Mouse (Mus musculus) hindbrain, postnatal 0 days (tissue): ENCODE measurements at regions not wholly inside any gene's neighbourhood (a gene's known extent, or its start where the extent isn't known, plus 50 kb on each side); places are given as distances from the start of the nearest gene placed in this dataset.

ENCODE experiments used
- ATAC-seq: fragments of 200-750 bp; cut with Nextera tagmentation; 2 replicates; pipeline ENCODE4 v1.8.0; 2017; ENCODE audit warnings: mild to moderate bottlenecking, moderate TSS enrichment, moderate library complexity
- DNase-seq: peaks from one replicate; pipeline ENCODE4 v3.0.0-alpha.2; 2015; ENCODE audit warnings: low spot score
- H3K27ac ChIP-seq: fragments of 300-500 bp; sonication (generic); 2 replicates; pipeline ENCODE4 v1.5.1; 2014; ENCODE audit warnings: mild to moderate bottlenecking
- H3K27me3 ChIP-seq: fragments of 300-500 bp; sonication (generic); 2 replicates; pipeline ENCODE4 v1.6.1; 2014; ENCODE audit warnings: low read length, mixed read lengths; ENCODE audit not compliant: insufficient read depth
- H3K36me3 ChIP-seq: fragments of 300-500 bp; sonication (generic); 2 replicates; pipeline ENCODE4 v1.6.1; 2014; ENCODE audit warnings: low read length, mixed read lengths; ENCODE audit not compliant: insufficient read depth
- H3K4me1 ChIP-seq: fragments of 300-500 bp; sonication (generic); 2 replicates; pipeline ENCODE4 v1.6.1; 2014; ENCODE audit warnings: antibody characterized with exemption, low read length, mixed read lengths; ENCODE audit not compliant: insufficient read depth
- H3K4me2 ChIP-seq: fragments of 300-500 bp; sonication (generic); 2 replicates; pipeline ENCODE4 v1.6.1; 2014; ENCODE audit warnings: low read depth, mild to moderate bottlenecking, low read length, moderate library complexity, mixed read lengths
- H3K4me3 ChIP-seq: fragments of 300-500 bp; sonication (generic); 2 replicates; pipeline ENCODE4 v1.5.1; 2014; ENCODE audit warnings: low read length
- H3K9ac ChIP-seq: fragments of 300-500 bp; sonication (generic); replicated peaks from 2 replicates; pipeline ENCODE4 v1.6.1; 2014; ENCODE audit warnings: mild to moderate bottlenecking, low read length, moderate library complexity, mixed read lengths
- H3K9me3 ChIP-seq: fragments of 300-500 bp; sonication (generic); 2 replicates; pipeline ENCODE4 v1.6.1; 2016; ENCODE audit warnings: low read length, mixed read lengths
- CTCF ChIP-seq: IDR thresholded peaks from 2 replicates; pipeline ENCODE4 v1.5.1; 2016; ENCODE audit warnings: antibody characterized with exemption, control low read depth, low read depth
- WGBS: fragments of 180-500 bp; shearing (Covaris S2); extraction: QIAGEN DNeasy Blood & Tissue Kit; methylation state at CpG from one replicate; pipeline ENCODE4 v1.1.7; 2014; 5-methylcytosine and 5-hydroxymethylcytosine counted together

DNA sequence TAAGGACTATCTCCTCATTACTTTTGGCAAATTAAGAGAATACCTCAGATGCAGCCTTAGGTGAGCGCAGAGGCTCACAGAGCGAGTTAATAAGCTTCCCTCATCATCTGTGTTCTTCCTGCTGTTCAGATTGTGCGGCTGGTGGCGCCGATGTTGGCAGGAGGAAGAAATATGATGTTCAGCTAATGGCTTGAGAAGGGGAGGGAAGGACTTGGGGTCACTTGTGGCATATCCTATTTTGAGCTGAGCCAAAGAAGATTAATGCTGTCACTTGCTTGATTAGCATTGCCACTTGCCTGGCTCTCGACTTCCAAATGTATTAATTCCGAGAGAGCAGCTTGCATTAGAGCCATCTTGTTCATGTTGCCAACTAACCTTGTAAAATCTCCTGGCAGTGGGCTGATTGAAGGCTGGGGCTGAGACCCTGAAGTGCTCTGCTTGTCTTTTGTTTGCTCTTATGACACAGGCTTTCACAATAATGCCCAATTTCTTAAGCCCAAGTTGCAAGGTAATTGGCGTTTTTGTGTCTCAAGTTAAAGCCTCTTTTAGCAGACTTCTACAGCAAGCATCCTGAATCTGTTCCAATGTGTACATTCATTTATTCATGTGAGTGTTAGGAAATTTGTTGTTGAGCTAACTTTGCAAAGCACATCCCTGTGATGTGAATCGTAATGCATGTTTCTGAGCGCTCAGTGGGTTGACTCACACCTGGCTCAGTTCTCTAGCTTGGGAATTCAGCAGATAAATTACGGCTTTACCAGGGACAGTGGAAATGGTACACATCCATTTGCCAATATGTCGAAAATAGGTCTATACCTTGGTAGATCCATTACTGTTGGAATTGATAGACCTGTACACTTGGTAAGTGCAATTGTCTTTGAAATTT lies 167.6 kb downstream of the Fam173b start:
- ATAC-seq = peak; percentile 81
- no peaks in the 10 kb centered on the region for H3K27me3 ChIP-seq
- H3K4me1 ChIP-seq = 0 out of 2 replicates have a peak, but pooled peaks cover 6% of the 10 kb centered on the region
- H3K4me2 ChIP-seq = no peak overlapping the region
- no peaks in the 10 kb centered on the region for H3K36me3 ChIP-seq
- no peak overlapping the region for H3K4me3 ChIP-seq
- no peak overlapping the region for H3K27ac ChIP-seq
- peak; percentile 81 for DNase-seq
- TF ChIP-seq CTCF = no peak
- no peak overlapping the region for H3K9ac ChIP-seq
- 49% methylated on average over 12 of the region's 12 CpGs for WGBS
- no peaks in the 10 kb centered on the region for H3K9me3 ChIP-seq

GRCm38 (mm10) chr15:31783081-31783480 lies 181.4 kb downstream of the Fam173b start:
- Histone ChIP-seq H3K4me3 (no peak overlapping the region), H3K4me2 (no peak overlapping the region), H3K27me3 (no peaks in the 10 kb centered on the region), H3K27ac (no peak overlapping the region), H3K9me3 (0 out of 2 replicates have a peak, but pooled peaks cover 2% of the 10 kb centered on the region), H3K4me1 (no peaks in the 10 kb centered on the region), H3K9ac (no peak overlapping the region), H3K36me3 (no peaks in the 10 kb centered on the region)
- 97% methylated on average over 2 of the region's 2 CpGs for WGBS
- no peak for DNase-seq
- no peak for ATAC-seq
- TF ChIP-seq CTCF = no peak

- 0 out of 2 replicates have a peak, but pooled peaks cover 2% of the 10 kb centered on the region for H3K9me3 ChIP-seq
- WGBS = 81% methylated on average over 3 of the region's 3 CpGs
Observed at GRCm38 (mm10) chr15:31785022-31785421, 183.4 kb downstream of the Fam173b start.

DNA sequence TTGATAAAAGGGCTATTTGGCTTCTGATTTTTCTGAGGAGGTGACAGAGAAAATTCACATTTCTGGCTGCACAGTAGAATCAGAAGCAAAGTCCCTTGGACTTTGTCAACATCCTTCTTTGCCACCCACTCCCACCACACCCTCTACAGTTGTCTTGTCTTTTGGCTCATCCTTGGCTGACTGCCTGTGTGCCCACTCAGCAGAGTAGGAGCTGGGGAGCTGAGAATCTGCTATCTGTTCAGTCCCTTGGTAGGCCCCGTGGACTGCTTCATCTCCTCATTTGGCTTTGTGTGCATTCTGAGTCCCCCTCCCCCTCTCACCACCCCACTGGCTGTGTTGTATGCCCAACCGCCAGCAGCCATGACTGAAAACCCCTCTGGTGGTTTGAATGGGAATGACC lies 197.2 kb downstream of the Fam173b start:
- WGBS = 83% methylated on average over 2 of the region's 2 CpGs
- H3K4me1 ChIP-seq = no peaks in the 10 kb centered on the region
- no peaks in the 10 kb centered on the region for H3K27me3 ChIP-seq
- H3K4me2 ChIP-seq = no peak overlapping the region
- no peaks in the 10 kb centered on the region for H3K9me3 ChIP-seq
- H3K4me3 ChIP-seq = no peak overlapping the region
- no peak for TF ChIP-seq CTCF
- no peak for ATAC-seq
- no peak overlapping the region for H3K27ac ChIP-seq
- H3K36me3 ChIP-seq = no peaks in the 10 kb centered on the region
- no peak overlapping the region for H3K9ac ChIP-seq
- no peak for DNase-seq

More at GRCm38 (mm10) chr15:31785022-31785421, 183.4 kb downstream of the Fam173b start:
- no peak for DNase-seq
- no peak for ATAC-seq
- Histone ChIP-seq H3K36me3 (no peaks in the 10 kb centered on the region), H3K4me1 (no peaks in the 10 kb centered on the region), H3K4me3 (no peak overlapping the region), H3K27ac (no peak overlapping the region), H3K27me3 (no peaks in the 10 kb centered on the region), H3K4me2 (no peak overlapping the region), H3K9ac (no peak overlapping the region)
- TF ChIP-seq CTCF = peak; percentile 27; the same call in 1 of the 2 replicates

- WGBS = 36% methylated on average over 3 of the region's 3 CpGs
- Histone ChIP-seq H3K9me3 (no peaks in the 10 kb centered on the region), H3K27ac (no peak overlapping the region), H3K27me3 (no peaks in the 10 kb centered on the region), H3K36me3 (no peaks in the 10 kb centered on the region), H3K9ac (no peak overlapping the region), H3K4me2 (no peak overlapping the region), H3K4me1 (no peaks in the 10 kb centered on the region), H3K4me3 (no peak overlapping the region)
- TF ChIP-seq CTCF = no peak
- DNase-seq (peak; percentile 10), ATAC-seq (no peak)
Observed at GRCm38 (mm10) chr15:31805522-31805921, 203.9 kb downstream of the Fam173b start.

DNA sequence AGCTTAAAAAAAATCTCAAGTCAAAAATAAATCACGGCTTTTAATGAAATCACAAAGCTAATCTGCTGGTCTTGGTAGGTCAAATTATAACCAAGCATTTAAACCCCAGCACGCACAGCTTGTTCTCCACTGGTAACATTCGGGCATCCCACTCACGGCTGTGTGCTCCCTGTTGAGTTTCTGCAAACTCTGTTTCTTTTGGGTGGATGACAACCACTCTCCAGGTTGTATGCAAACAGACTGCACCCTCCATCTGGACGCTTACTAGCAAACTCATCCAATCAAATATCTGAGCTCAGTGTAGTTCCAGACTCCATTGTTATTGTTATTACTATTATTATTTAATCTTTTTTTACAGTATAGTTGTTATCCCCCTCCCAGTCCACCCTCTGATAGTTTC lies 213.9 kb downstream of the Fam173b start:
- H3K4me3 ChIP-seq = no peak overlapping the region
- no peak overlapping the region for H3K27ac ChIP-seq
- DNase-seq (no peak), ATAC-seq (no peak)
- TF ChIP-seq CTCF = no peak
- no peaks in the 10 kb centered on the region for H3K27me3 ChIP-seq
- no peaks in the 10 kb centered on the region for H3K9me3 ChIP-seq
- WGBS = 75% methylated on average over 5 of the region's 5 CpGs
- H3K4me1 ChIP-seq = no peaks in the 10 kb centered on the region
- no peak overlapping the region for H3K4me2 ChIP-seq
- no peak overlapping the region for H3K9ac ChIP-seq
- no peaks in the 10 kb centered on the region for H3K36me3 ChIP-seq

GRCm38 (mm10) chr15:31819219-31819618 lies 217.6 kb downstream of the Fam173b start:
- Histone ChIP-seq H3K9me3 (no peaks in the 10 kb centered on the region), H3K27me3 (no peaks in the 10 kb centered on the region), H3K27ac (no peak overlapping the region), H3K4me3 (no peak overlapping the region), H3K4me2 (no peak overlapping the region), H3K36me3 (no peaks in the 10 kb centered on the region), H3K9ac (no peak overlapping the region), H3K4me1 (no peaks in the 10 kb centered on the region)
- no peak for ATAC-seq
- TF ChIP-seq CTCF = no peak
- WGBS = 68% methylated on average over 6 of the region's 6 CpGs
- no peak for DNase-seq
